In genomic region chr8:64946441-64946819, GRCm38 (mm10) we compare ENCODE assay signal across 8 mouse cellular contexts. TPM values are rescaled to one million over a fixed set of nuclear protein-coding genes. Genes with fewer than 3 reads are reported as not detected.
A peak's percentile ranks its signal among the peaks of the same experiment; 100 is the strongest.
DNase-seq lines count a peak whose midpoint lies in the region; ATAC-seq and TF ChIP-seq lines count a peak whose summit lies in the region.

No protein-coding gene starts in this region.

- no peaks in the 10 kb centered on the region for H3K27me3 ChIP-seq in hindbrain, embryonic 14.5 days (ENCODE audit: control insufficient read depth, insufficient read depth, low read length)
- H3K27me3 ChIP-seq in midbrain, embryonic 16.5 days (ENCODE audit: control insufficient read depth, insufficient read depth, low read depth, low read length): no peaks in the 10 kb centered on the region

- H3K4me2 ChIP-seq in hindbrain, embryonic 14.5 days (replicated peaks): peak overlapping the region; percentile 51; the same call in 1 of the 2 replicates
- peak overlapping the region; percentile 26; the same call in 1 of the 2 replicates for H3K4me2 ChIP-seq in midbrain, embryonic 16.5 days (ENCODE audit: low read length)

- TF ChIP-seq CTCF in left cerebral cortex, adult 2 months (IDR thresholded peaks at IDR 0.05): no peak

- peak overlapping the region; percentile 97 for H3K4me3 ChIP-seq in left cerebral cortex, adult 2 months
- peak overlapping the region; percentile 72; the same call in 1 of the 2 replicates for H3K4me3 ChIP-seq in hindbrain, embryonic 14.5 days (replicated peaks; ENCODE audit: low read length)
- H3K4me3 ChIP-seq in midbrain, embryonic 16.5 days (ENCODE audit: low read depth, low read length): no peak overlapping the region

- no peaks in the 10 kb centered on the region for H3K36me3 ChIP-seq in hindbrain, embryonic 14.5 days (replicated peaks; ENCODE audit: control insufficient read depth, insufficient read depth)
- no peaks in the 10 kb centered on the region for H3K36me3 ChIP-seq in midbrain, embryonic 16.5 days (ENCODE audit: control insufficient read depth, insufficient read depth, low read length)

- ATAC-seq in activated CD4-positive, CD25-positive, alpha-beta regulatory T cell, adult 4 months: peak; percentile 56
- ATAC-seq in hindbrain, embryonic 14.5 days (ENCODE audit: low FRiP score): no peak
- ATAC-seq in midbrain, embryonic 16.5 days: no peak
- no peak for ATAC-seq in cerebellum, adult (ENCODE audit: insufficient number of reproducible peaks, low FRiP score, low TSS enrichment)

- no peaks in the 10 kb centered on the region for H3K9me3 ChIP-seq in hindbrain, embryonic 14.5 days (ENCODE audit: control insufficient read depth, low read length)
- H3K9me3 ChIP-seq in midbrain, embryonic 16.5 days (replicated peaks; ENCODE audit: control insufficient read depth, low read length, poor library complexity, severe bottlenecking): no peaks in the 10 kb centered on the region

- peak overlapping the region; percentile 94; the same call in 1 of the 2 replicates for H3K27ac ChIP-seq in left cerebral cortex, adult 2 months
- H3K27ac ChIP-seq in hindbrain, embryonic 14.5 days: no peak overlapping the region
- H3K27ac ChIP-seq in midbrain, embryonic 16.5 days (ENCODE audit: low read length): no peak overlapping the region

- no peak overlapping the region for H3K9ac ChIP-seq in hindbrain, embryonic 14.5 days
- H3K9ac ChIP-seq in midbrain, embryonic 16.5 days (ENCODE audit: low read depth, low read length): no peak overlapping the region

- WGBS in hindbrain, embryonic 14.5 days: 55% methylated on average over 8 of the region's 8 CpGs
- WGBS in midbrain, embryonic 16.5 days: 50% methylated on average over 8 of the region's 8 CpGs

- DNase-seq in left cerebral cortex, adult 2 months (ENCODE audit: extremely low spot score in 1 of 2, low spot score in 2 of 2): no peak
- no peak for DNase-seq in left cerebral cortex, postnatal 14 days (ENCODE audit: low spot score in 2 of 2)
- DNase-seq in hindbrain, embryonic 14.5 days (ENCODE audit: low spot score): no peak
- no peak for DNase-seq in yolk sac, embryonic 10.5 days (ENCODE audit: low spot score)
- no peak for DNase-seq in kidney, adult 8-10 months

- intact Hi-C loops in left cerebral cortex, adult 2 months (cut with DNase I): loop anchor here (2.0 kb wide), 1 partner anchor 214 kb away; the partner anchor contains the start of gene Msmo1
- intact Hi-C loops in left cerebral cortex, postnatal 14 days (cut with DNase I): no loop called here

- 0 out of 2 replicates have a peak, but pooled peaks cover 6% of the 10 kb centered on the region for H3K4me1 ChIP-seq in hindbrain, embryonic 14.5 days (replicated peaks; ENCODE audit: control insufficient read depth, insufficient read depth, low read length)
- H3K4me1 ChIP-seq in midbrain, embryonic 16.5 days (ENCODE audit: control insufficient read depth, insufficient read depth, low read length): peaks cover 15% of the 10 kb centered on the region

RNA-seq across cellular contexts. Expression of gene Tmem192, which starts 0.6 kb away (rescaled TPM):
- total RNA-seq in left cerebral cortex, adult 2 months (2021): 10 to 100 TPM; 24.0 to 24.1 TPM
- total RNA-seq in left cerebral cortex, postnatal 14 days (2021): 10 to 100 TPM; 17.2 TPM
- 10 to 100 TPM; 56.5 to 65.3 TPM for polyA plus RNA-seq in activated CD4-positive, CD25-positive, alpha-beta regulatory T cell, adult 4 months (2017; shearing (Covaris generic))
- polyA plus RNA-seq in hindbrain, embryonic 14.5 days (2014; fragmentation: Nextera tagmentation; extraction: Ambion mirVana): 31.4 and 34.1 TPM in 2 replicates
- polyA plus RNA-seq in midbrain, embryonic 16.5 days (2015; fragmentation: Nextera tagmentation; extraction: Ambion mirVana): 21.3 and 31.6 TPM in 2 replicates

RNA-seq across cellular contexts. Expression of gene Trim75, which starts 41.2 kb away (rescaled TPM):
- total RNA-seq in left cerebral cortex, adult 2 months (2021): not detected
- not detected for total RNA-seq in left cerebral cortex, postnatal 14 days (2021)
- polyA plus RNA-seq in activated CD4-positive, CD25-positive, alpha-beta regulatory T cell, adult 4 months (2017; shearing (Covaris generic)): under 1 TPM in 1 of 2 experiments, not detected in 1; 0.42 TPM
- polyA plus RNA-seq in hindbrain, embryonic 14.5 days (2014; fragmentation: Nextera tagmentation; extraction: Ambion mirVana): not detected in 2 replicates
- polyA plus RNA-seq in midbrain, embryonic 16.5 days (2015; fragmentation: Nextera tagmentation; extraction: Ambion mirVana): 0.09 TPM in 1 of 2 replicates, not detected in the other
